Mouse (Mus musculus): ENCODE data around the gene Defa36. TPM values are rescaled to one million over a fixed set of nuclear protein-coding genes. Genes with fewer than 3 reads are reported as not detected.
"Not testable (repeated sequence)": the region's sequence is repeated elsewhere in the genome, so short reads cannot be mapped to it uniquely, and the experiment has no call there.

Gene Defa36
- not detected in 2 replicates for polyA plus RNA-seq (2016; fragmentation: Nextera tagmentation; extraction: Ambion mirVana)

GRCm38 (mm10) chr8:21427111-21427510 is at the start of gene Defa36:
Defa36 (plus strand) TSS chr8:21427411.
- not testable (repeated sequence) for H3K9me3 ChIP-seq, H3K4me3 ChIP-seq
- no CpG with 5 or more reads among the region's 1 CpGs for WGBS

DNA sequence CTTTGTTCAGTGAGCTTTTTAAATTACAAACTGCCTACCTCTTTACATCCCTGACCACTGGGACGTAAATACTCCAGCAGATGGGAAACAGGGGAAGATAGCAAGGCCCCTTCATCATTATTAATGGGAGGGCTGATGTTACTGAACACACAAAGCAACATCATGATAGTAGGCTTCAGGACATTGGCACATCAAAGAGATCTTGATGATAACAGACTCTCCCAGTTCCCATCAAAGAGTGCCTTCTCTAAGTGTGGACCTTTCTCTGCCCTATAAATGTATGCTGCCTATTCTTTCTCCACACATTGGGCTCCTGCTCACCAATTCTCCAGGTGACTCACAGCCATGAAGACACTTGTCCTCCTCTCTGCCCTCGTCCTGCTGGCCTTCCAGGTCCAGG is 49.0 kb upstream of the Defa36 start, which contains the start of gene Defa2:
Gene Defa2 (plus strand): TSS at position 301 of the 400 bp plus-strand sequence.
- DNase-seq (ENCODE audit: low spot score); H3K4me3 ChIP-seq; H3K27me3 ChIP-seq (ENCODE audit: insufficient read depth, poor library complexity, severe bottlenecking); H3K27ac ChIP-seq; H3K4me1 ChIP-seq (replicated peaks); H3K36me3 ChIP-seq; H3K9me3 ChIP-seq: not testable (repeated sequence)
- WGBS = no CpG with 5 or more reads among the region's 2 CpGs

More at GRCm38 (mm10) chr8:21427111-21427510, at the start of gene Defa36:
- H3K4me1 ChIP-seq (replicated peaks); H3K36me3 ChIP-seq; DNase-seq (ENCODE audit: low spot score); H3K27me3 ChIP-seq (ENCODE audit: insufficient read depth, poor library complexity, severe bottlenecking); H3K27ac ChIP-seq: not testable (repeated sequence)

GRCm38 (mm10) chr8:21391511-21391910 is 35.7 kb upstream of the Defa36 start, which contains the start of gene Defa33:
Defa33 (plus strand) TSS chr8:21391811.
- not testable (repeated sequence) for H3K27ac ChIP-seq; H3K36me3 ChIP-seq; H3K4me1 ChIP-seq (replicated peaks); H3K4me3 ChIP-seq; DNase-seq (ENCODE audit: low spot score); H3K27me3 ChIP-seq (ENCODE audit: insufficient read depth, poor library complexity, severe bottlenecking); H3K9me3 ChIP-seq
- WGBS = no CpG with 5 or more reads among the region's 2 CpGs

DNA sequence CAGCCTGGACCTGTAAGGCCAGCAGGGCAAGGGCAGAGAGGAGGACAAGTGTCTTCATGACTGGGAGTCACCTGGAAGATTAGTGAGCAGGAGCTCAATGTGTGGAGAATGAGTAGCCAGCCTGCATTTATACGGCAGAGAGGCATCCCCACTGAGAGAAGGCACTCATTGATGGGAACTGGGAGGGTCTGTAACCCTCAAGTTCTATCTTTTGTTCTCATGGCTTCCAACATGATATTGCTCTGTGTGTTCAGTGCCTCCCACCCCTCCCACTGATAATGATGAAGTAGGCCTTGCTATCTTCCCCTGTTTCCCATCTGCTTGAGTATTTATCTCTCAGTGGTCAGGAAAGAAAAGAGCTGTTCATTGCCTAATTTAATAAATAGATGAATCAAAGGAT is 29.2 kb downstream of the Defa36 start, which contains the start of gene Gm7849:
Gene Gm7849 (minus strand): TSS at position 101 of the 400 bp plus-strand sequence.
- not testable (repeated sequence) for H3K9me3 ChIP-seq; H3K4me3 ChIP-seq; H3K27me3 ChIP-seq (ENCODE audit: insufficient read depth, poor library complexity, severe bottlenecking); DNase-seq (ENCODE audit: low spot score); H3K27ac ChIP-seq; H3K36me3 ChIP-seq; H3K4me1 ChIP-seq (replicated peaks)
- WGBS = no CpG with 5 or more reads among the region's 1 CpGs

Other genes with a start within 250 kb of the Defa36 start
- not detected in 2 replicates for gene Defa31, start 235.8 kb upstream of the Defa36 start, polyA plus RNA-seq (2016; fragmentation: Nextera tagmentation; extraction: Ambion mirVana)
- gene Gm15293, start 225.8 kb upstream of the Defa36 start, polyA plus RNA-seq (2016; fragmentation: Nextera tagmentation; extraction: Ambion mirVana) = not detected in 2 replicates
- gene Gm15292, start 177.7 kb upstream of the Defa36 start, polyA plus RNA-seq (2016; fragmentation: Nextera tagmentation; extraction: Ambion mirVana) = not detected in 2 replicates
- gene Defa27, start 111.9 kb upstream of the Defa36 start, polyA plus RNA-seq (2016; fragmentation: Nextera tagmentation; extraction: Ambion mirVana) = not detected in 2 replicates
- not detected in 2 replicates for gene Defa29, start 100.4 kb upstream of the Defa36 start, polyA plus RNA-seq (2016; fragmentation: Nextera tagmentation; extraction: Ambion mirVana)
- not detected in 2 replicates for gene Defa2, start 48.9 kb upstream of the Defa36 start, polyA plus RNA-seq (2016; fragmentation: Nextera tagmentation; extraction: Ambion mirVana)
- gene Defa33, start 35.6 kb upstream of the Defa36 start, polyA plus RNA-seq (2016; fragmentation: Nextera tagmentation; extraction: Ambion mirVana) = not detected in 2 replicates
- gene Gm7849, start 29.1 kb downstream of the Defa36 start, polyA plus RNA-seq (2016; fragmentation: Nextera tagmentation; extraction: Ambion mirVana) = not detected in 2 replicates
- gene Defa20, start 81.8 kb downstream of the Defa36 start, polyA plus RNA-seq (2016; fragmentation: Nextera tagmentation; extraction: Ambion mirVana) = not detected in 2 replicates
- not detected in 2 replicates for gene Defa32, start 101.6 kb downstream of the Defa36 start, polyA plus RNA-seq (2016; fragmentation: Nextera tagmentation; extraction: Ambion mirVana)
- not detected in 2 replicates for gene Defa37, start 138.0 kb downstream of the Defa36 start, polyA plus RNA-seq (2016; fragmentation: Nextera tagmentation; extraction: Ambion mirVana)
- not detected in 2 replicates for gene Defa28, start 155.6 kb downstream of the Defa36 start, polyA plus RNA-seq (2016; fragmentation: Nextera tagmentation; extraction: Ambion mirVana)
- gene Gm7861, start 167.1 kb downstream of the Defa36 start, polyA plus RNA-seq (2016; fragmentation: Nextera tagmentation; extraction: Ambion mirVana) = not detected in 2 replicates
- gene Defa26, start 190.8 kb downstream of the Defa36 start, polyA plus RNA-seq (2016; fragmentation: Nextera tagmentation; extraction: Ambion mirVana) = not detected in 2 replicates
- not detected in 2 replicates for gene Defa17, start 228.4 kb downstream of the Defa36 start, polyA plus RNA-seq (2016; fragmentation: Nextera tagmentation; extraction: Ambion mirVana)
- gene Defa34, start 238.4 kb downstream of the Defa36 start, polyA plus RNA-seq (2016; fragmentation: Nextera tagmentation; extraction: Ambion mirVana) = not detected in 2 replicates